10 mouse cellular contexts compared by ENCODE assay signal in the genomic region with DNA sequence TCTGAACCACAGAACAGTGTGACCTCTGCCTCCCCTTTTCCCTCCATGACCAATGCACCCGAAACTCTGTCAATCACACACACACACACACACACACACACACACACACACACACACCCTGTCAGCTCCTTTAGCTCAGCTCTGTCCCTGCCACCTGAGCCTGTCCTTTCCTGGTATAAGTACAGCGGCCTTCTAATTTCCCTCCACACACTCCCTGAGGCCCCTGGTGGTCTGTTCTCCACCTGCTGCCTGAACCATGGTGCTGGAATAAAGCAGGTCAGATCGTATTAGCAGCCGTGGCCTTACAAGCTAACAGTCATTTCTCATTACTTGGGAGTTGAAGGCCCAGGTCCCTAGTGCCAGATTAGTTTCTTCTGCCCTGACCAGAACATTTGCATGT.
"Had no signal": no experiment of that assay in that cellular context is flagged by ENCODE, and none has a peak within 500 bp of the region (broad histone marks: within the 10 kb centered on the region; RNA-seq: fewer than 3 reads in every experiment).

No protein-coding gene starts in this region.

- ATAC-seq: intestine, embryonic 16.5 days had no signal

- H3K4me2 ChIP-seq: limb, embryonic 12.5 days had no signal

- H3K9ac ChIP-seq: limb, embryonic 12.5 days; liver, embryonic 14.5 days had no signal

- H3K9me3 ChIP-seq: limb, embryonic 12.5 days had no signal

- H3K36me3 ChIP-seq: limb, embryonic 12.5 days had no signal

- DNase-seq: kidney, adult 8-10 months; kidney, postnatal 25 days; lung, adult 18-20 months; right cerebral cortex, postnatal 14 days; thymus, adult 18-20 months; thymus, postnatal 14 days had no signal

- H3K4me3 ChIP-seq: left cerebral cortex, adult 2 months; limb, embryonic 12.5 days had no signal

- H3K27ac ChIP-seq: left cerebral cortex, adult 2 months; limb, embryonic 12.5 days; liver, embryonic 14.5 days had no signal
